Mouse (Mus musculus) C2C12 (cell line): ENCODE measurements around the gene Rabgap1l. TPM values are rescaled to one million over a fixed set of nuclear protein-coding genes. Genes with fewer than 3 reads are reported as not detected.

Source experiments
- H3K27me3 ChIP-seq: one replicate; pipeline ENCODE4 v1.6.1; 2011; ENCODE audit not compliant: control insufficient read depth, insufficient read depth, insufficient read length
- H3K36me3 ChIP-seq: one replicate; pipeline ENCODE4 v1.6.1; 2011; ENCODE audit not compliant: control insufficient read depth, insufficient read depth
- H3K4me3 ChIP-seq: one replicate; pipeline ENCODE4 v1.5.1; 2011; ENCODE audit warnings: mild to moderate bottlenecking, control low read depth; ENCODE audit not compliant: poor library complexity, insufficient read depth, severe bottlenecking
- H3K79me2 ChIP-seq: one replicate; pipeline ENCODE4 v1.6.1; 2011; ENCODE audit not compliant: control insufficient read depth, insufficient read depth
- H3K79me3 ChIP-seq: one replicate; pipeline ENCODE4 v1.6.1; 2011; ENCODE audit warnings: low read depth, control low read depth
- H3ac ChIP-seq: one replicate; pipeline ENCODE3; 2011; ENCODE audit warnings: low read depth; ENCODE audit not compliant: control insufficient read depth, insufficient read length
- CEBPB ChIP-seq: IDR thresholded peaks from one replicate; pipeline ENCODE4 v1.6.1; 2011; ENCODE audit warnings: low read depth, mild to moderate bottlenecking, control low read depth, moderate library complexity
- CTCF ChIP-seq: IDR thresholded peaks from one replicate; pipeline ENCODE4 v1.5.1; 2011; ENCODE audit not compliant: control insufficient read depth, insufficient read depth, insufficient read length
- FOSL1 ChIP-seq: IDR thresholded peaks from one replicate; pipeline ENCODE4 v1.8.0; 2011; ENCODE audit warnings: mild to moderate bottlenecking, low read length; ENCODE audit not compliant: poor library complexity, insufficient read depth, severe bottlenecking
- MAX ChIP-seq: IDR thresholded peaks from one replicate; pipeline ENCODE4 v1.6.1; 2011; ENCODE audit warnings: mild to moderate bottlenecking, control low read depth
- MYOD1 ChIP-seq: IDR thresholded peaks from one replicate; pipeline ENCODE4 v1.6.1; 2011; ENCODE audit warnings: low read depth; ENCODE audit not compliant: control insufficient read depth, insufficient read length
- MYOG ChIP-seq: IDR thresholded peaks from one replicate; pipeline ENCODE4 v1.6.1; 2011; ENCODE audit not compliant: control insufficient read depth, insufficient read length; ENCODE audit errors: extremely low read depth
- USF1 ChIP-seq: IDR thresholded peaks from one replicate; pipeline ENCODE4 v1.6.1; 2011; ENCODE audit warnings: low read depth, mild to moderate bottlenecking, control low read depth, moderate library complexity
- polyA plus RNA-seq: library from polyadenylated mRNA; unstranded; fragments of >200 nt; fragmentation: generic; extraction: Trizol; gene quantifications from one replicate; pipeline ENCODE4 v1.2.1, GENCODE M21; 2012; ENCODE audit warnings: missing spikeins

Gene Rabgap1l
- polyA plus RNA-seq, 1 experiment, result 3.2 TPM

- Histone ChIP-seq H3K79me2 (peaks cover 21% of the 10 kb centered on the region), H3ac (no peak overlapping the region), H3K79me3 (peaks cover 9% of the 10 kb centered on the region), H3K4me3 (no peak overlapping the region), H3K27me3 (no peaks in the 10 kb centered on the region), H3K36me3 (no peaks in the 10 kb centered on the region)
- TF ChIP-seq CEBPB (no peak), MAX (no peak), MYOG (no peak), MYOD1 (no peak), FOSL1 (no peak), USF1 (no peak), CTCF (no peak)
These were observed 1.1 kb upstream of the Rabgap1l start for GRCm38 (mm10) chr1:160793791-160794757.

- Histone ChIP-seq H3K79me2 (peaks cover 21% of the 10 kb centered on the region), H3K4me3 (peak overlapping the region; percentile 72), H3K27me3 (no peaks in the 10 kb centered on the region), H3ac (peak overlapping the region; percentile 88), H3K79me3 (peaks cover 10% of the 10 kb centered on the region), H3K36me3 (no peaks in the 10 kb centered on the region)
- TF ChIP-seq MAX (no peak), USF1 (no peak), MYOD1 (no peak), FOSL1 (no peak), CEBPB (no peak), CTCF (no peak)
These were observed 790 bp downstream of the Rabgap1l start for GRCm38 (mm10) chr1:160792156-160792685.

- TF ChIP-seq CEBPB, result no peak
- no peak for TF ChIP-seq USF1
- TF ChIP-seq MYOD1, result no peak
- TF ChIP-seq MYOG, result no peak
- no peak for TF ChIP-seq MAX
- TF ChIP-seq CTCF, result no peak
- TF ChIP-seq FOSL1, result no peak
- peak overlapping the region; percentile 88 for H3ac ChIP-seq
- peaks cover 10% of the 10 kb centered on the region for H3K79me3 ChIP-seq
- H3K36me3 ChIP-seq, result no peaks in the 10 kb centered on the region
- peaks cover 21% of the 10 kb centered on the region for H3K79me2 ChIP-seq
- peak overlapping the region; percentile 72 for H3K4me3 ChIP-seq
- no peaks in the 10 kb centered on the region for H3K27me3 ChIP-seq
These were observed 1.4 kb downstream of the Rabgap1l start for GRCm38 (mm10) chr1:160791381-160792155.

GRCm38 (mm10) chr1:160790630-160791029 lies 2.4 kb downstream of the Rabgap1l start:
- peaks cover 21% of the 10 kb centered on the region for H3K79me2 ChIP-seq
- no peak for TF ChIP-seq FOSL1
- TF ChIP-seq MYOG, result no peak
- no peak for TF ChIP-seq MYOD1
- TF ChIP-seq MAX, result no peak
- no peak for TF ChIP-seq USF1
- no peak for TF ChIP-seq CEBPB
- TF ChIP-seq CTCF, result no peak
- H3K36me3 ChIP-seq, result no peaks in the 10 kb centered on the region
- no peaks in the 10 kb centered on the region for H3K27me3 ChIP-seq
- H3K4me3 ChIP-seq, result no peak overlapping the region
- H3K79me3 ChIP-seq, result peaks cover 10% of the 10 kb centered on the region
- H3ac ChIP-seq, result no peak overlapping the region

- Histone ChIP-seq H3K36me3 (no peaks in the 10 kb centered on the region), H3K79me3 (peaks cover 10% of the 10 kb centered on the region), H3K79me2 (peaks cover 21% of the 10 kb centered on the region), H3K4me3 (no peak overlapping the region), H3ac (no peak overlapping the region), H3K27me3 (no peaks in the 10 kb centered on the region)
- no peak for TF ChIP-seq USF1
- TF ChIP-seq MYOG, result no peak
- no peak for TF ChIP-seq MAX
- no peak for TF ChIP-seq CEBPB
- TF ChIP-seq FOSL1, result no peak
- TF ChIP-seq CTCF, result no peak
- TF ChIP-seq MYOD1, result no peak
These were observed 3.1 kb downstream of the Rabgap1l start for GRCm38 (mm10) chr1:160789876-160790275.
